Mouse (Mus musculus) induced T-regulatory cell, adult 2 months (primary cell): Measurements from ENCODE around the gene Iqcn.

Experiments used
- DNase-seq: peaks from one replicate; pipeline ENCODE4 v3.0.0-alpha.2; 2012; ENCODE audit warnings: low read depth

Gene Iqcn

GRCm38 (mm10) chr8:70755661-70756475 lies 52.6 kb downstream of the Iqcn start:
- no peak for DNase-seq

DNA sequence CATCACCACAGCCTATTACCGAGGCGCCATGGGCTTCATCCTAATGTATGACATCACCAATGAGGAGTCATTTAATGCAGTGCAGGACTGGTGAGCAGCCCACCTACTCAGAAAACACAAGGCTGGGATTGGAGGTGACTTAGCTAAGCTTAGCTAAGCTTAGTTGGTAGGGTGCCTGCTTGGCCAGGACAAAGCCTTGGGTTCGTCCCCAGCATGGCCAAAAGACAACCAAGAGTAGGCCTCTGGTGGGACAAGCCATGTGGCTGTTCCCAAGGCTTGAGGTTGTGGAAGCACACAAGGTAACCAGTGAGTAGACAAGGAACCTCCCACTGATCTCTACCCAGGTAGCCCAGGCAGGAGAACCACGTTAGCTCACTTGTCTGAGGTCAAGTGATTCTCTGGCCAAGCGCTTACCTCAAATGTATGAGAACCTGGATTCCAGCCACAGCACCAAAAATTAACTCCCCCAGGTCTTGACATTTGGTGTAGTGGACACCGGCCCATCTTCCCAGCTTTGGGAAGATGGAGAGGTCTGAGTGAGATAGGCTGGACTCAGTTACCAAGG lies 53.3 kb downstream of the Iqcn start:
- no peak for DNase-seq

DNA sequence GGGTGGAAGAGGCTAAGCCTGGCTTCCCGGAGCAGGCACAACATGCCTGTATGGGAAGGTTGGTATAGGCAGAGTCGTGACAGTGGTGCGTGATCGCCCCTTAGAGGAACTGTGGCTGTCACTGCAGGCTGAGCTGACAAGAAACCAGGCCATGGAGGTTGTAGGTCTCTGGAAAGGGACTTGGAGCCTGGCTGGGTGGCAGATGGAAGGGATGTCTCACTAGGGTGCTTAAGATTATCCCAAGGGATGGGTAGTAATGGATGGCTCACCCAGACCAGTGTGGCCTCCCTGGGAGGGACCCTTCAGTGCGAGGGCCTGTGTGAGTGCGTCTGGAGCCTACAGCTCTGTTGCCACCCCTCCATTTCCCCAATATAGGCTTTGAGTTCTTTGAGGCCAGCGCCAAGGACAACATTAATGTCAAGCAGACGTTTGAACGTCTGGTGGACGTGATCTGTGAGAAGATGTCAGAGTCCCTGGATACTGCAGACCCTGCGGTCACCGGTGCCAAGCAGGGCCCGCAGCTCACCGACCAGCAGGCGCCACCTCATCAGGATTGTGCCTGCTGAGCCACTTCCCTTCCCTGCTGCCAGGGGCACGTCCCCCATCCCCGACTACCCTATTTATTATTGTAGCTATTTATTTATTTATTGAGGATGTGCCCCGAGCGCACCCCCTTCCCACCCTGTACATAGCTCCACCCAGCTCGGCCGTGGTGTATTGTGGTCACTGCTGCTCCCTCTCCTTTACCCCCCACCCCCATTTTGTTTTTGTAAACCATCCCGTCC lies 54.5 kb downstream of the Iqcn start:
- peak; percentile 55 for DNase-seq

- DNase-seq, result no peak
Measured at GRCm38 (mm10) chr8:70758308-70758615, 55.0 kb downstream of the Iqcn start.

DNA sequence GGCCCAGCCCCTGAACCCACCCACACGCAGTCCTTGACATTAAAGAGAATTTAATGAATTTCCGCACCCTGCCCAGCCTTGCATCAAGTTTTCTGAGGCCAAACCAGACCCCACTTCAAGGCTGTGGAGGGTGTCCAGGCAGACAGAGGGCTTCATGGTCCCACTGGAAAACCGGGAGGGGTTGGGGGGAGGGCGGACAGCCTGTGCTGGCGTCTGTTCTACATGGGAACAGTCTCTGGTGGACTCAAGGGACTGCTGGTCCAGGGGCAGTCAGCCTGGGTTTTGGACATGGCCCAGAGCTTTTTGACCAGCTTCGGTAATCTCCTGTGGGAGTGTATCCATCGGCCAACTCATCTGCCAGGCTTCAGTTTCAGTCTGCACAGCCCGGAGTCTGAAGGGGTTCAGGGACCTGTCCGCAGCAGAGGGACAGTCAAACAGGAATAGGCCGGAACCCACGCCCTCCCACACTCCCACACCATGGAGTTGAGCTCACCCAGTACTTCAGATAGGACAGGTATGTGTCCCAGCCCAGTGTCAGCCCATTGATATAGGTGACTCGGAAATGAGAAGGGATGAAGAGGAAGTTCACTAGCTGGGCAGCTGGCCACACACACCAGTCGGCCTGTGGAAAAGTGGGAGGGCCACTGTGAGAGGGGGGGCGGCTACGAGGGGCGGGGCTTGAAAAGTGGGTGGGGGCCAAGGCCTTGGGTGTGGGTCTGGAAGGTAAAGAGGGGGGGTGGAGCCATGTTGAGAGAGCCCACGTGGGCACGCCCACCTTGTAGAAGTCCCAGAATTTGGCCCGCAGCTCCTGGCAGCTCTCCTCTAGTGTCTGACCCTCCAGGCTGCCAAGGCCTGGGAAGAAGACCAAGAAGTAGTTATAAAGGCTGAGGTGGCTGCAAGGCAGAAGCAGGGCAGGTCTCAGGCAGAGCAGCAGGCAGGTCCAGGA lies 55.6 kb downstream of the Iqcn start:
- DNase-seq, result no peak

GRCm38 (mm10) chr8:70760350-70760749 lies 57.1 kb downstream of the Iqcn start:
- peak; percentile 62 for DNase-seq

DNA sequence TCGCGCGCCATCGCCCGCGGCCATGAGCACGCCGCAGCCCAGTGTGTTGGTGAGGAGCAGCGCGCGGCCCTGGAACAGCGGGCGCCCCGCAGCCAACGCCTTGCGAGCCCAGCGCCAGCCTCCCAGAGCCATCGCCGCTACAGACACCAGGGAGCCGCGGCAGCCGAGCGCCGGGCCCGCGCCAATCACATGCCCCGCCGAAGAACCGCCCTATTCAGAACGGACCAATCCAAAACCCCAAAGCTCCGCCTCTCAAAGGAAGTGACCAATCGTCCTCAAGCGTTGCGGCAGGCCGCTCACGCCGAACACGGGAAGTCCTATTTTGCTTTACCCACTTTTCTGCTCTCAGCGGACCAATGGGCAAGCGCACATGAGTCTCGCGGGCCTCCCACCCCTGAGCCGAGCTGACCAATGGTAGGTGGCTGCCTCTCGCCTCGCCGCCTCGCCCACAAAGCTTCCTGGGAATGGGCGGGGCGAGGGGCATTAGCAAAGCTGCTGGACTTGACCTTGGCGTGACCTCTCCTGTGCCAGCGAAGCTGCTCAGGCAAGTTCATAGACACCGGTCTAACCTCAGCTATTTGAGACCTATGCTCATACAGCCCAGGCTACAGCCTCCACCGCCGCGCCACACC lies 57.6 kb downstream of the Iqcn start, which contains the start of gene Mpv17l2:
Gene Mpv17l2, minus strand, starts transcription at position 172 of the 632 bp plus-strand sequence.
- peak; percentile 98 for DNase-seq

DNA sequence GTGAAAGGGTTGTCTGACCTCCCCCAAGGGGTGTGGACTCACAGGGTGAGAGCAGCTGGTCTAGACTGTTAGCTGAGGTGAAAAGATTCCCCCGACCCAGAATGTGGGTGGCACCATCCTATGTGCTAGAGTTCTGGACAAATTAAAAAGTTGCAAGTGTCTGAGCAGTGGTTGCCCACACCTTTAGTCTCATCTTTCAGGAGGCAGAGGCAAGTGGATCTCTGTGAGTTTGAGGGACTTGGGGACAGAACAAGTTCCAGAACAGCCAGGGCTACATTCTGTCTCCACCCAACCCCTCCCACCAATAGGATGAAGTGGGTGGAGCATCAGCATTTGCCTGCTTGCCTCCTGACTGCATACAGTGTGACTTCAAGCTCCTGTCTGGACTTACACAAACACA lies 58.9 kb downstream of the Iqcn start:
- no peak for DNase-seq

DNA sequence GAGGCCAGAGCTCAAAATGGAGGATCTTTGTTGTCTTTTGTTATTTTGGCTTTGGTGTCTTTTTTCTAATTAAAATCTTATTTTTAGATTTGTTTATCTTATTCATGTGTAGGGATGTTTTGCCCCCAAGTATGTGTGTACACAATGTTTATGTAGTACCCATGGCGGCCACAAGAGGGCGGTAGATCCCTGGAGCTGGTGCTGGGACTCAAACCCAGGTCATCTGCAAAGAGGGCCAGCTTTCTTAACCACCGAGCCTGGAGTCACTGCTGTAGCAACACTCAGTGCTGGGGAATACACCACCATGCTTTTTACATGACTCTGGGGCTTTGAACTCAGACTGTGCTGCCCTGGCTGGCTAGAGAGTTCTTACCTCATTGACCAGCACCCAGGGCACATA lies 60.1 kb downstream of the Iqcn start:
- peak; percentile 84 for DNase-seq

GRCm38 (mm10) chr8:70764026-70764425 lies 60.8 kb downstream of the Iqcn start:
- DNase-seq, result no peak

DNA sequence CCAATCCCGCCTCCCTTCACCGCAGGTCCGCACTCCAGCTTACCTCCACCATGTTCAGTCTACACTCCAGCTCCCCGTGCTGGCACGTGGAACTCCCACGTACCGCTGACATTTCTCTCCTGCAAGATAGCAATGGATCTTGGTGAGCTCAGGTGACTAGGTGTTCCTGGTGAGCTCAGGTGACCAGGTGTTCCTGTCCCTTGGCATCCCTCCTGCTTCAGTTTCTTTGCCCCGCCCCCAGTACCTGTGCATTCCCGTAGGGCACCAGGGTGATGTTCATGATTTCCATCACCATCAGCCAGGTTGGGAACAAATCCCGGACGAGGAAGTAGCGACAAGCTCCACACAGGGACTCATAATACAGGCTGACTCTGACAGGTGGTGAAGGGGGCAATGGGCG lies 61.4 kb downstream of the Iqcn start:
- DNase-seq, result no peak

DNA sequence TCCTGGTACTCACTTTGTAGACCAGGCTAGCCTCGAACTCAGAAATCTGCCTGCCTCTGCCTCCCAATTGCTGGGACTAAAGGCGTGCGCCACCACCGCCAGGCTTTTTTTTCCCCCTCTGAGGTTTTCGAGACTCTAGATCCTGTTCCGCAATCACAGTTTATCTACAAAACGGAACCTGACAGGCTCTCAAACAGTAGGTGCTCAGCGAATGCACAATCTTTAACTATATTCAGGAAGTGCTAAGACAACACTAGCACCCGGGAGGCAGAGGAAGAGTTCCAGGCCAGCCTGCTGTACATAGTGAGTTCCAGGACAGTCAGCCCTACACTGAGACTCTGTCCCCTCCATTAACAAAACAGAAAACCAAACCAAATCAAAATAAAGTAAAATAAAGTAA lies 62.1 kb downstream of the Iqcn start:
- peak; percentile 59 for DNase-seq

- peak; percentile 84 for DNase-seq
Measured at GRCm38 (mm10) chr8:70765838-70766570, 62.7 kb downstream of the Iqcn start.

- DNase-seq, result peak; percentile 77
Measured at GRCm38 (mm10) chr8:70766571-70767440, 63.5 kb downstream of the Iqcn start.
